Mouse (Mus musculus) intestine, embryonic 14.5 days (tissue): ENCODE data around the gene Cyp11a1. TPM values are rescaled to one million over a fixed set of nuclear protein-coding genes. Genes with fewer than 3 reads are reported as not detected.

Source experiments
- ATAC-seq: fragments of 200-750 bp; cut with Nextera tagmentation; replicated peaks from 2 replicates; pipeline ENCODE4 v1.8.0; 2017; ENCODE audit warnings: low read depth, moderate number of reproducible peaks, moderate TSS enrichment, moderate library complexity; ENCODE audit not compliant: low FRiP score, low TSS enrichment
- DNase-seq: peaks from one replicate; pipeline ENCODE4 v3.0.0-alpha.2; 2018; ENCODE audit warnings: low spot score
- H3K27ac ChIP-seq: fragments of 300-500 bp; sonication (generic); 2 replicates; pipeline ENCODE4 v1.5.1; 2014; ENCODE audit warnings: low read depth, mild to moderate bottlenecking, control low read depth
- H3K27me3 ChIP-seq: fragments of 300-500 bp; sonication (generic); replicated peaks from 2 replicates; pipeline ENCODE4 v1.6.1; 2014; ENCODE audit warnings: low read length, control low read depth; ENCODE audit not compliant: control insufficient read depth, insufficient read depth
- H3K36me3 ChIP-seq: fragments of 300-500 bp; sonication (generic); 2 replicates; pipeline ENCODE4 v1.6.1; 2014; ENCODE audit warnings: low read length, control low read depth; ENCODE audit not compliant: control insufficient read depth, insufficient read depth
- H3K4me1 ChIP-seq: fragments of 300-500 bp; sonication (generic); replicated peaks from 2 replicates; pipeline ENCODE4 v1.6.1; 2014; ENCODE audit warnings: low read length, control low read depth, mixed read lengths; ENCODE audit not compliant: control insufficient read depth, insufficient read depth
- H3K4me2 ChIP-seq: fragments of 300-500 bp; sonication (generic); 2 replicates; pipeline ENCODE4 v1.6.1; 2014; ENCODE audit warnings: low read length
- H3K4me3 ChIP-seq: fragments of 300-500 bp; sonication (generic); 2 replicates; pipeline ENCODE4 v1.5.1; 2014; ENCODE audit warnings: low read depth, low read length, control low read depth, mixed read lengths
- H3K9ac ChIP-seq: fragments of 300-500 bp; sonication (generic); 2 replicates; pipeline ENCODE4 v1.6.1; 2014; ENCODE audit warnings: mild to moderate bottlenecking, low read length
- H3K9me3 ChIP-seq: fragments of 300-500 bp; sonication (generic); 2 replicates; pipeline ENCODE4 v1.6.1; 2016; ENCODE audit warnings: low read length, control low read depth; ENCODE audit not compliant: control insufficient read depth
- WGBS: fragments of 180-500 bp; shearing (Covaris S2); extraction: QIAGEN DNeasy Blood & Tissue Kit; methylation state at CpG from one replicate; pipeline ENCODE4 v1.1.7; 2014; 5-methylcytosine and 5-hydroxymethylcytosine counted together
- polyA plus RNA-seq: library from polyadenylated mRNA; unstranded; fragments of >200 nt; fragmentation: Nextera tagmentation; extraction: Ambion mirVana; gene quantifications from 2 replicates; pipeline ENCODE4 v1.2.1, GENCODE M21; 2014

The Cyp11a1 gene
- polyA plus RNA-seq, 1 experiment from 2014 or later = 3.0 TPM

- Histone ChIP-seq H3K4me3 (no peak overlapping the region), H3K4me2 (no peak overlapping the region), H3K27ac (no peak overlapping the region), H3K9ac (no peak overlapping the region), H3K27me3 (no peaks in the 10 kb centered on the region), H3K4me1 (peaks cover 10% of the 10 kb centered on the region; the same call in 1 of the 2 replicates), H3K9me3 (no peaks in the 10 kb centered on the region), H3K36me3 (no peaks in the 10 kb centered on the region)
- WGBS = 10% methylated on average over 6 of the region's 6 CpGs
- DNase-seq (no peak), ATAC-seq (peak; percentile 62; the same call in 1 of the 2 replicates)
Observed at GRCm38 (mm10) chr9:58009015-58009362, 2.8 kb downstream of the Cyp11a1 start.

- no peak for ATAC-seq
- Histone ChIP-seq H3K4me1 (peaks cover 10% of the 10 kb centered on the region; the same call in 1 of the 2 replicates), H3K4me3 (no peak overlapping the region), H3K27me3 (no peaks in the 10 kb centered on the region), H3K4me2 (no peak overlapping the region), H3K9me3 (no peaks in the 10 kb centered on the region), H3K27ac (no peak overlapping the region), H3K9ac (no peak overlapping the region), H3K36me3 (no peaks in the 10 kb centered on the region)
- WGBS = 60% methylated on average over 3 of the region's 3 CpGs
- no peak for DNase-seq
Observed at GRCm38 (mm10) chr9:58009588-58009987, 3.4 kb downstream of the Cyp11a1 start.

- H3K36me3 ChIP-seq = no peaks in the 10 kb centered on the region
- 26% methylated on average over 7 of the region's 7 CpGs for WGBS
- DNase-seq (no peak), ATAC-seq (no peak)
- H3K9me3 ChIP-seq = no peaks in the 10 kb centered on the region
- no peak overlapping the region for H3K27ac ChIP-seq
- no peaks in the 10 kb centered on the region for H3K27me3 ChIP-seq
- H3K4me1 ChIP-seq = peaks cover 10% of the 10 kb centered on the region; the same call in 1 of the 2 replicates
- H3K9ac ChIP-seq = no peak overlapping the region
- H3K4me2 ChIP-seq = no peak overlapping the region
- no peak overlapping the region for H3K4me3 ChIP-seq
Observed at GRCm38 (mm10) chr9:58011027-58011426, 4.8 kb downstream of the Cyp11a1 start.

- WGBS = 56% methylated on average over 8 of the region's 8 CpGs
- Histone ChIP-seq H3K27me3 (no peaks in the 10 kb centered on the region), H3K9ac (no peak overlapping the region), H3K36me3 (no peaks in the 10 kb centered on the region), H3K4me1 (peaks cover 10% of the 10 kb centered on the region; the same call in 1 of the 2 replicates), H3K4me3 (no peak overlapping the region), H3K9me3 (no peaks in the 10 kb centered on the region), H3K4me2 (no peak overlapping the region), H3K27ac (no peak overlapping the region)
- ATAC-seq = no peak
- no peak for DNase-seq
Observed at GRCm38 (mm10) chr9:58011552-58011951, 5.3 kb downstream of the Cyp11a1 start.

- WGBS = 76% methylated on average over 2 of the region's 2 CpGs
- no peak for ATAC-seq
Observed at GRCm38 (mm10) chr9:58012486-58012885, 6.3 kb downstream of the Cyp11a1 start.

GRCm38 (mm10) chr9:58012935-58013334, 6.7 kb downstream of the Cyp11a1 start:
- Histone ChIP-seq H3K4me3 (no peak overlapping the region), H3K9ac (no peak overlapping the region), H3K27me3 (no peaks in the 10 kb centered on the region), H3K36me3 (no peaks in the 10 kb centered on the region), H3K4me2 (no peak overlapping the region), H3K27ac (no peak overlapping the region), H3K9me3 (no peaks in the 10 kb centered on the region), H3K4me1 (peaks cover 10% of the 10 kb centered on the region; the same call in 1 of the 2 replicates)
- DNase-seq (no peak), ATAC-seq (no peak)
- WGBS = 57% methylated on average over 2 of the region's 2 CpGs

More at GRCm38 (mm10) chr9:58012486-58012885, 6.3 kb downstream of the Cyp11a1 start:
- Histone ChIP-seq H3K4me2 (no peak overlapping the region), H3K27me3 (no peaks in the 10 kb centered on the region), H3K27ac (no peak overlapping the region), H3K4me1 (peaks cover 10% of the 10 kb centered on the region; the same call in 1 of the 2 replicates), H3K9me3 (no peaks in the 10 kb centered on the region), H3K9ac (no peak overlapping the region), H3K4me3 (no peak overlapping the region), H3K36me3 (no peaks in the 10 kb centered on the region)
- DNase-seq = no peak

- Histone ChIP-seq H3K27ac (no peak overlapping the region), H3K4me3 (no peak overlapping the region), H3K4me2 (no peak overlapping the region), H3K9me3 (no peaks in the 10 kb centered on the region), H3K36me3 (no peaks in the 10 kb centered on the region), H3K4me1 (peaks cover 3% of the 10 kb centered on the region; the same call in 1 of the 2 replicates), H3K27me3 (no peaks in the 10 kb centered on the region), H3K9ac (no peak overlapping the region)
- WGBS = 49% methylated on average over 8 of the region's 8 CpGs
- ATAC-seq = no peak
- DNase-seq = no peak
Observed at GRCm38 (mm10) chr9:58014393-58015160, 8.4 kb downstream of the Cyp11a1 start.

GRCm38 (mm10) chr9:58015856-58016255, 9.6 kb downstream of the Cyp11a1 start:
- no peak overlapping the region for H3K9ac ChIP-seq
- ATAC-seq (no peak), DNase-seq (no peak)
- H3K4me1 ChIP-seq = peaks cover 3% of the 10 kb centered on the region; the same call in 1 of the 2 replicates
- no peaks in the 10 kb centered on the region for H3K27me3 ChIP-seq
- H3K9me3 ChIP-seq = no peaks in the 10 kb centered on the region
- H3K27ac ChIP-seq = no peak overlapping the region
- no peak overlapping the region for H3K4me2 ChIP-seq
- no peaks in the 10 kb centered on the region for H3K36me3 ChIP-seq
- no peak overlapping the region for H3K4me3 ChIP-seq
- WGBS = 89% methylated on average over 6 of the region's 6 CpGs

- no peak overlapping the region for H3K9ac ChIP-seq
- H3K27ac ChIP-seq = no peak overlapping the region
- no peaks in the 10 kb centered on the region for H3K36me3 ChIP-seq
- DNase-seq = no peak
- no peak overlapping the region for H3K4me3 ChIP-seq
- no peak overlapping the region for H3K4me2 ChIP-seq
- no peaks in the 10 kb centered on the region for H3K9me3 ChIP-seq
- 62% methylated on average over 3 of the region's 3 CpGs for WGBS
- no peaks in the 10 kb centered on the region for H3K27me3 ChIP-seq
- H3K4me1 ChIP-seq = no peaks in the 10 kb centered on the region
- ATAC-seq = no peak
Observed at GRCm38 (mm10) chr9:58016962-58017361, 10.8 kb downstream of the Cyp11a1 start.
